ENCODE assay signal across 9 mouse cellular contexts in the genomic region with DNA sequence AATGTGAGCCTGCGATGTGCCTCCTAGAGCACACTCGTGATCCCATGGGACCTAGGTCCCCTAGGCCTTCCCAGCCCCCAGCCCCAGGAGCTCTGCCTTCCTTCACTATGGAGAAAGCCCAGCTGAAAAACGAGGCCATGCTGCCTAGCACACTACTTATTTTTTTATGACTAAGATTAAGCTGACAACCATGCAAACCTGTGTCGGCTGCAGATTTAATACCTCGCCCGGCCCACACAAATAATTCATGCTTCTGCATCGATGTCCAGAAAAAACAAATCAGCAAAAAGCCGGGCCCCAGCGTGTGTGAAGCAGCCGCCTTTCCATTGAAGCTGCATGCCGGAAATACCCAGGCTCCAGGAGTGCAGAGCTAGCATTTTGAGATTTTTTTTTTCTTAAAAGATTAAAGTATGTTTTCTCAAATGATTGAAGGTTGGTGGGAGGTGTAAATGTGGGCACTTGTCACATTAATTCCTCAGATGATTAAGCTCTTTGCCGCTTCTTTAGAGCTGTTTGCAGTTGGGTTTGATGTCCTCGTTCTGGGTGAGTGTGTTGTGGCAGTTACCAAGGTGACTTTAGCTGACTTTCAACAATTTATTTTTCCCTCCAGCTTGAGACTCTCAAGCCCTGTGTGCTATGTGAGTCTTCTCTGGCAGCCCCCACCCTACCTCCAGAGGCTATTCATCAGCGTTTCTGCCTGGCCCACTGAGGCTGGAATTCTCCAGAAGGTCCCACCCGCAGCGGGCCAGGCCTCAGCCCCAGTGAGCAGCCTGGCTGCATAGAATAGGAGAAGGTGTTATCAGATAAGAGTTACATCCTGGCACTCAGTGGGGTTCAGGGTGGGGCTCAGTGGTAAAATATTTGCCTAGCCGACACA. TPM values are rescaled to one million over a fixed set of nuclear protein-coding genes. Genes with fewer than 3 reads are reported as not detected.
A peak's percentile ranks its signal among the peaks of the same experiment; 100 is the strongest.
DNase-seq lines count a peak whose midpoint lies in the region; ATAC-seq and TF ChIP-seq lines count a peak whose summit lies in the region.
"Had no signal": no experiment of that assay in that cellular context is flagged by ENCODE, and none has a peak within 500 bp of the region (broad histone marks: within the 10 kb centered on the region; RNA-seq: fewer than 3 reads in every experiment).

No protein-coding gene starts in this region.

- peak overlapping the region; percentile 49 to 66 for H3K27ac ChIP-seq in heart, embryonic 14.5 days (replicated peaks in 1 of 2; ENCODE audit: control insufficient read depth in 1 of 2, insufficient read depth in 1 of 2, low read depth in 2 of 2, low read length in 2 of 2)
- H3K27ac ChIP-seq in forebrain, postnatal 0 days (ENCODE audit: low read depth, low read length) = peak overlapping the region; percentile 46
- peak overlapping the region; percentile 29; the same call in 1 of the 2 replicates for H3K27ac ChIP-seq in liver, embryonic 15.5 days (replicated peaks)

- peaks cover 30% of the 10 kb centered on the region for H3K36me3 ChIP-seq in heart, embryonic 14.5 days (ENCODE audit: control insufficient read depth, insufficient read depth, low read length)
- H3K36me3 ChIP-seq in G1E (replicated peaks) = peaks cover 79% of the 10 kb centered on the region
- 0 out of 2 replicates have a peak, but pooled peaks cover 25% of the 10 kb centered on the region for H3K36me3 ChIP-seq in forebrain, postnatal 0 days (ENCODE audit: insufficient read depth)
- no peaks in the 10 kb centered on the region for H3K36me3 ChIP-seq in liver, embryonic 15.5 days (replicated peaks)

- H3K4me2 ChIP-seq in heart, embryonic 14.5 days (ENCODE audit: low read length) = no peak overlapping the region
- no peak overlapping the region for H3K4me2 ChIP-seq in forebrain, postnatal 0 days (ENCODE audit: low read depth)
- H3K4me2 ChIP-seq in liver, embryonic 15.5 days = no peak overlapping the region

- H3K9ac ChIP-seq in heart, embryonic 14.5 days (ENCODE audit: low read length) = peak overlapping the region; percentile 27; the same call in 1 of the 2 replicates
- H3K9ac ChIP-seq in forebrain, postnatal 0 days = no peak overlapping the region
- H3K9ac ChIP-seq in liver, embryonic 15.5 days = no peak overlapping the region

- ATAC-seq in heart, embryonic 14.5 days (ENCODE audit: insufficient number of reproducible peaks, insufficient read depth, low FRiP score, low read depth) = no peak
- ATAC-seq in G1E (ENCODE audit: extremely low read depth, insufficient number of reproducible peaks, low FRiP score, poor library complexity, severe bottlenecking) = no peak
- peak; percentile 47 for ATAC-seq in forebrain, postnatal 0 days
- no peak for ATAC-seq in liver, embryonic 15.5 days (ENCODE audit: insufficient read depth)
- no peak for ATAC-seq in frontal cortex, adult (ENCODE audit: low TSS enrichment)

- no peak overlapping the region for H3K4me3 ChIP-seq in heart, embryonic 14.5 days (ENCODE audit: control insufficient read depth in 1 of 2, insufficient read depth in 1 of 2, low read depth in 1 of 2, low read length in 2 of 2)
- no peak overlapping the region for H3K4me3 ChIP-seq in G1E (ENCODE audit: low read depth, low read length)
- no peak overlapping the region for H3K4me3 ChIP-seq in forebrain, postnatal 0 days (ENCODE audit: low read depth, low read length)
- H3K4me3 ChIP-seq in liver, embryonic 15.5 days (replicated peaks) = no peak overlapping the region

- WGBS in heart, embryonic 14.5 days = 30% methylated on average over 17 of the region's 17 CpGs
- 48% methylated on average over 17 of the region's 17 CpGs for WGBS in forebrain, postnatal 0 days
- 48% methylated on average over 17 of the region's 17 CpGs for WGBS in liver, embryonic 15.5 days (ENCODE audit: insufficient replicate concordance)

- H3K9me3 ChIP-seq in heart, embryonic 14.5 days (ENCODE audit: control insufficient read depth, low read length) = no peaks in the 10 kb centered on the region
- no peaks in the 10 kb centered on the region for H3K9me3 ChIP-seq in G1E (replicated peaks)
- H3K9me3 ChIP-seq in forebrain, postnatal 0 days (ENCODE audit: low read length) = no peaks in the 10 kb centered on the region
- H3K9me3 ChIP-seq in liver, embryonic 15.5 days (replicated peaks) = no peaks in the 10 kb centered on the region
- H3K9me3 ChIP-seq: megakaryocyte, embryonic 14.5 days had no signal

- no peak for TF ChIP-seq CTCF in G1E (IDR thresholded peaks at IDR 0.05; ENCODE audit: low read depth, low read length)
- TF ChIP-seq CTCF in forebrain, postnatal 0 days (IDR thresholded peaks at IDR 0.05; ENCODE audit: low read depth) = no peak

- no peaks in the 10 kb centered on the region for H3K27me3 ChIP-seq in heart, embryonic 14.5 days (ENCODE audit: control insufficient read depth, insufficient read depth, low read length)
- no peaks in the 10 kb centered on the region for H3K27me3 ChIP-seq in G1E (ENCODE audit: insufficient read depth, low read length)
- no peaks in the 10 kb centered on the region for H3K27me3 ChIP-seq in forebrain, postnatal 0 days (ENCODE audit: insufficient read depth, low read length)
- no peaks in the 10 kb centered on the region for H3K27me3 ChIP-seq in liver, embryonic 15.5 days
- H3K27me3 ChIP-seq: megakaryocyte, embryonic 14.5 days had no signal

- H3K4me1 ChIP-seq in heart, embryonic 14.5 days (ENCODE audit: control insufficient read depth in 2 of 2, insufficient read depth in 2 of 2, low read length in 2 of 2) = peaks cover 22 to 25% of the 10 kb centered on the region in 2 experiments
- H3K4me1 ChIP-seq in G1E (ENCODE audit: insufficient read depth, low read depth, low read length) = peaks cover 15% of the 10 kb centered on the region
- H3K4me1 ChIP-seq in forebrain, postnatal 0 days (ENCODE audit: insufficient read depth) = no peaks in the 10 kb centered on the region
- H3K4me1 ChIP-seq in liver, embryonic 15.5 days (replicated peaks) = peaks cover 40% of the 10 kb centered on the region

- no peak for DNase-seq in heart, adult 8-10 months (ENCODE audit: low spot score)
- DNase-seq in G1E (ENCODE audit: low spot score) = peak; percentile 40
- peak; percentile 11 for DNase-seq in forebrain, postnatal 0 days
- DNase-seq in thymus, postnatal 25 days = peak; percentile 48
- DNase-seq in urinary bladder, postnatal 25 days (ENCODE audit: low spot score) = no peak

RNA-seq across cellular contexts. Expression of gene Trim8, which starts 30.9 kb away (rescaled TPM):
- 23.4 TPM in 2 replicates for polyA plus RNA-seq in heart, embryonic 14.5 days (2014; fragmentation: Nextera tagmentation; extraction: Ambion mirVana)
- total RNA-seq in heart, adult 8-10 months (2022) = 10 to 100 TPM; 31.5 to 38.8 (median 37.6) TPM
- total RNA-seq in G1E (2014; fragmentation: Nextera tagmentation) (22.7 and 29.9 TPM in 2 replicates), G1E (2017) (20.3 and 25.3 TPM in 2 replicates)
- 64.5 and 66.0 TPM in 2 replicates for polyA plus RNA-seq in G1E (2012)
- total RNA-seq in forebrain, postnatal 0 days (2014; rRNA removed) = 68.6 and 76.5 TPM in 2 replicates
- polyA plus RNA-seq in forebrain, postnatal 0 days (2015; fragmentation: Nextera tagmentation; extraction: Ambion mirVana) = 25.9 and 28.2 TPM in 2 replicates
- polyA plus RNA-seq in liver, embryonic 15.5 days (2015; fragmentation: Nextera tagmentation; extraction: Ambion mirVana) = 8.8 and 10.9 TPM in 2 replicates

Comparison
In these comparisons a context has a peak if more than half of its experiments do, and no peak if none do; other contexts are left out.
1. DNase-seq: peak in G1E (single experiment), forebrain, postnatal 0 days (single experiment) and thymus, postnatal 25 days (single experiment); none in heart, adult 8-10 months (single experiment) and urinary bladder, postnatal 25 days (single experiment).
2. Peak in every context shown above with its lines, with median percentiles within 50 percentile points of each other: H3K27ac ChIP-seq.